Mouse (Mus musculus) forebrain, embryonic 12.5 days (tissue): ENCODE data around the gene Lmbr1l. TPM values are rescaled to one million over a fixed set of nuclear protein-coding genes. Genes with fewer than 3 reads are reported as not detected.
"Not testable (repeated sequence)": the region's sequence is repeated elsewhere in the genome, so short reads cannot be mapped to it uniquely, and the experiment has no call there.

Experiments used
- ATAC-seq: fragments of 200-750 bp; cut with Nextera tagmentation; 2 replicates; pipeline ENCODE4 v1.8.0; 2017; ENCODE audit warnings: moderate TSS enrichment; ENCODE audit not compliant: low FRiP score
- H3K27ac ChIP-seq: fragments of 300-500 bp; sonication (generic); 2 replicates; pipeline ENCODE4 v1.5.1; 2016; ENCODE audit warnings: mild to moderate bottlenecking
- H3K27me3 ChIP-seq: fragments of 300-500 bp; sonication (generic); 2 replicates; pipeline ENCODE4 v1.6.1; 2016; ENCODE audit warnings: mild to moderate bottlenecking
- H3K36me3 ChIP-seq: fragments of 300-500 bp; sonication (generic); replicated peaks from 2 replicates; pipeline ENCODE4 v1.6.1; 2016; ENCODE audit warnings: mild to moderate bottlenecking
- H3K4me1 ChIP-seq: fragments of 300-500 bp; sonication (generic); 2 replicates; pipeline ENCODE4 v1.6.1; 2016
- H3K4me2 ChIP-seq: fragments of 300-500 bp; sonication (generic); 2 replicates; pipeline ENCODE4 v1.6.1; 2016; ENCODE audit warnings: mild to moderate bottlenecking, moderate library complexity
- H3K4me3 ChIP-seq: fragments of 300-500 bp; sonication (generic); replicated peaks from 2 replicates; pipeline ENCODE4 v1.5.1; 2016; ENCODE audit warnings: mild to moderate bottlenecking
- H3K9ac ChIP-seq: fragments of 300-500 bp; sonication (generic); 2 replicates; pipeline ENCODE4 v1.6.1; 2016; ENCODE audit warnings: mild to moderate bottlenecking
- H3K9me3 ChIP-seq: fragments of 300-500 bp; sonication (generic); 2 replicates; pipeline ENCODE4 v1.6.1; 2016
- WGBS: fragments of 180-500 bp; shearing (Covaris S2); methylation state at CpG from one replicate; pipeline ENCODE4 v1.1.7; 2016; 5-methylcytosine and 5-hydroxymethylcytosine counted together
- polyA plus RNA-seq: library from polyadenylated mRNA; unstranded; fragments of >200 nt; fragmentation: Nextera tagmentation; extraction: Ambion mirVana; gene quantifications from 2 replicates; pipeline ENCODE4 v1.2.1, GENCODE M21; 2016

The Lmbr1l gene
- polyA plus RNA-seq, 1 experiment from 2014 or later, result 30.6 TPM

GRCm38 (mm10) chr15:98933004-98933671 lies 15.1 kb upstream of the Lmbr1l start:
- Histone ChIP-seq H3K9ac (peak overlapping the region; percentile 94), H3K36me3 (peaks cover 11% of the 10 kb centered on the region), H3K27ac (peak overlapping the region; percentile 99), H3K4me2 (peak overlapping the region; percentile 93), H3K4me1 (peaks cover 35% of the 10 kb centered on the region), H3K4me3 (peak overlapping the region; percentile 83)
- not testable (repeated sequence) for ATAC-seq, H3K27me3 ChIP-seq, H3K9me3 ChIP-seq
- 23% methylated on average over 8 of the region's 9 CpGs for WGBS

GRCm38 (mm10) chr15:98930998-98931397 lies 13.0 kb upstream of the Lmbr1l start:
- Histone ChIP-seq H3K4me1 (peaks cover 33% of the 10 kb centered on the region), H3K9me3 (no peaks in the 10 kb centered on the region), H3K4me3 (no peak overlapping the region), H3K9ac (no peak overlapping the region), H3K27ac (0 out of 2 replicates have a peak overlapping the region, but pooled peaks have one; percentile 13), H3K4me2 (peak overlapping the region; percentile 31; the same call in 1 of the 2 replicates), H3K27me3 (no peaks in the 10 kb centered on the region), H3K36me3 (peaks cover 15% of the 10 kb centered on the region)
- WGBS, result 76% methylated on average over 3 of the region's 3 CpGs
- ATAC-seq, result no peak

GRCm38 (mm10) chr15:98930017-98930734 lies 12.1 kb upstream of the Lmbr1l start:
- WGBS, result 57% methylated on average over 8 of the region's 8 CpGs
- ATAC-seq, result no peak
- H3K27ac ChIP-seq, result 0 out of 2 replicates have a peak overlapping the region, but pooled peaks have one; percentile 46
- no peak overlapping the region for H3K4me2 ChIP-seq
- H3K27me3 ChIP-seq, result no peaks in the 10 kb centered on the region
- H3K9ac ChIP-seq, result no peak overlapping the region
- peaks cover 25% of the 10 kb centered on the region for H3K4me1 ChIP-seq
- peaks cover 15% of the 10 kb centered on the region for H3K36me3 ChIP-seq
- H3K4me3 ChIP-seq, result no peak overlapping the region
- H3K9me3 ChIP-seq, result no peaks in the 10 kb centered on the region

- peak; percentile 28 for ATAC-seq
- no peaks in the 10 kb centered on the region for H3K9me3 ChIP-seq
- H3K9ac ChIP-seq, result no peak overlapping the region
- H3K36me3 ChIP-seq, result peaks cover 15% of the 10 kb centered on the region
- H3K27me3 ChIP-seq, result no peaks in the 10 kb centered on the region
- H3K4me1 ChIP-seq, result peaks cover 23% of the 10 kb centered on the region
- no peak overlapping the region for H3K4me2 ChIP-seq
- WGBS, result 17% methylated on average over 13 of the region's 13 CpGs
- no peak overlapping the region for H3K4me3 ChIP-seq
- peak overlapping the region; percentile 56; the same call in 1 of the 2 replicates for H3K27ac ChIP-seq
These were observed 10.7 kb upstream of the Lmbr1l start for GRCm38 (mm10) chr15:98928598-98929240.

GRCm38 (mm10) chr15:98927566-98927965 lies 9.5 kb upstream of the Lmbr1l start:
- Histone ChIP-seq H3K27ac (no peak overlapping the region), H3K9me3 (no peaks in the 10 kb centered on the region), H3K4me3 (no peak overlapping the region), H3K27me3 (no peaks in the 10 kb centered on the region), H3K4me1 (peaks cover 18% of the 10 kb centered on the region), H3K9ac (no peak overlapping the region), H3K4me2 (no peak overlapping the region), H3K36me3 (peaks cover 15% of the 10 kb centered on the region)
- no peak for ATAC-seq
- WGBS, result 79% methylated on average over 5 of the region's 5 CpGs

- ATAC-seq, result no peak
- no peak overlapping the region for H3K27ac ChIP-seq
- WGBS, result 81% methylated on average over 3 of the region's 3 CpGs
These were observed 6.7 kb upstream of the Lmbr1l start for GRCm38 (mm10) chr15:98924682-98925081.

GRCm38 (mm10) chr15:98923031-98923537 lies 5.1 kb upstream of the Lmbr1l start:
- no peak overlapping the region for H3K27ac ChIP-seq
- no peak for ATAC-seq
- no peak overlapping the region for H3K4me3 ChIP-seq
- peaks cover 4% of the 10 kb centered on the region; the same call in 1 of the 2 replicates for H3K4me1 ChIP-seq
- no peaks in the 10 kb centered on the region for H3K27me3 ChIP-seq
- no peak overlapping the region for H3K9ac ChIP-seq
- no peaks in the 10 kb centered on the region for H3K9me3 ChIP-seq
- no peak overlapping the region for H3K4me2 ChIP-seq
- 86% methylated on average over 2 of the region's 2 CpGs for WGBS
- peaks cover 4% of the 10 kb centered on the region; the same call in 1 of the 2 replicates for H3K36me3 ChIP-seq

More at GRCm38 (mm10) chr15:98924682-98925081, 6.7 kb upstream of the Lmbr1l start:
- Histone ChIP-seq H3K36me3 (peaks cover 4% of the 10 kb centered on the region; the same call in 1 of the 2 replicates), H3K4me1 (peaks cover 8% of the 10 kb centered on the region; the same call in 1 of the 2 replicates), H3K4me2 (no peak overlapping the region), H3K4me3 (no peak overlapping the region), H3K27me3 (no peaks in the 10 kb centered on the region), H3K9ac (no peak overlapping the region), H3K9me3 (no peaks in the 10 kb centered on the region)

- H3K4me2 ChIP-seq, result no peak overlapping the region
- H3K4me3 ChIP-seq, result no peak overlapping the region
- no peak overlapping the region for H3K27ac ChIP-seq
- no peak overlapping the region for H3K9ac ChIP-seq
- no peaks in the 10 kb centered on the region for H3K9me3 ChIP-seq
- WGBS, result 62% methylated on average over 3 of the region's 3 CpGs
- H3K36me3 ChIP-seq, result peaks cover 4% of the 10 kb centered on the region; the same call in 1 of the 2 replicates
- no peaks in the 10 kb centered on the region for H3K27me3 ChIP-seq
- no peak for ATAC-seq
- peaks cover 4% of the 10 kb centered on the region; the same call in 1 of the 2 replicates for H3K4me1 ChIP-seq
These were observed 4.5 kb upstream of the Lmbr1l start for GRCm38 (mm10) chr15:98922581-98922980.

GRCm38 (mm10) chr15:98921510-98921909 lies 3.5 kb upstream of the Lmbr1l start:
- peaks cover 10% of the 10 kb centered on the region for H3K4me1 ChIP-seq

GRCm38 (mm10) chr15:98918499-98918895 lies 466 bp upstream of the Lmbr1l start:
- WGBS, result 31% methylated on average over 8 of the region's 8 CpGs
- ATAC-seq, H3K9me3 ChIP-seq, H3K27me3 ChIP-seq: not testable (repeated sequence)
- Histone ChIP-seq H3K36me3 (peaks cover 14% of the 10 kb centered on the region), H3K4me3 (peak overlapping the region; percentile 86), H3K4me1 (peaks cover 27% of the 10 kb centered on the region), H3K9ac (peak overlapping the region; percentile 40; the same call in 1 of the 2 replicates), H3K4me2 (peak overlapping the region; percentile 58), H3K27ac (peak overlapping the region; percentile 48)

More at GRCm38 (mm10) chr15:98921510-98921909, 3.5 kb upstream of the Lmbr1l start:
- Histone ChIP-seq H3K36me3 (peaks cover 4% of the 10 kb centered on the region; the same call in 1 of the 2 replicates), H3K4me3 (no peak overlapping the region), H3K9ac (no peak overlapping the region), H3K9me3 (no peaks in the 10 kb centered on the region), H3K27ac (no peak overlapping the region), H3K27me3 (no peaks in the 10 kb centered on the region), H3K4me2 (no peak overlapping the region)
- ATAC-seq, result no peak
- 74% methylated on average over 5 of the region's 5 CpGs for WGBS

- 2% methylated on average over 14 of the region's 14 CpGs for WGBS
- Histone ChIP-seq H3K27me3 (no peaks in the 10 kb centered on the region), H3K9me3 (no peaks in the 10 kb centered on the region), H3K4me1 (peaks cover 27% of the 10 kb centered on the region), H3K27ac (peak overlapping the region; percentile 95), H3K36me3 (peaks cover 28% of the 10 kb centered on the region), H3K4me2 (peak overlapping the region; percentile 88), H3K4me3 (peak overlapping the region; percentile 86), H3K9ac (peak overlapping the region; percentile 84)
- ATAC-seq, result no peak
These were observed 940 bp downstream of the Lmbr1l start for GRCm38 (mm10) chr15:98917091-98917490.

- no peak overlapping the region for H3K27ac ChIP-seq
- ATAC-seq, result no peak
These were observed 2.0 kb downstream of the Lmbr1l start for GRCm38 (mm10) chr15:98916016-98916415.

More at GRCm38 (mm10) chr15:98916016-98916415, 2.0 kb downstream of the Lmbr1l start:
- H3K4me3 ChIP-seq, result peak overlapping the region; percentile 86
- no peaks in the 10 kb centered on the region for H3K9me3 ChIP-seq
- peak overlapping the region; percentile 88 for H3K4me2 ChIP-seq
- H3K4me1 ChIP-seq, result peaks cover 27% of the 10 kb centered on the region
- peaks cover 39% of the 10 kb centered on the region for H3K36me3 ChIP-seq
- no peaks in the 10 kb centered on the region for H3K27me3 ChIP-seq
- WGBS, result 93% methylated on average over 4 of the region's 4 CpGs
- peak overlapping the region; percentile 84 for H3K9ac ChIP-seq
